Mouse (Mus musculus) limb, embryonic 10.5 days (tissue): ENCODE data around the gene Fam221b. TPM values are rescaled to one million over a fixed set of nuclear protein-coding genes. Genes with fewer than 3 reads are reported as not detected.

Source experiments
- DNase-seq: peaks from one replicate; pipeline ENCODE4 v3.0.0-alpha.2; 2017; ENCODE audit warnings: low spot score
- H3K27ac ChIP-seq: fragments of 300-500 bp; sonication (generic); 2 replicates; pipeline ENCODE4 v1.5.1; 2016; ENCODE audit warnings: mild to moderate bottlenecking
- H3K27me3 ChIP-seq: fragments of 300-500 bp; sonication (generic); 2 replicates; pipeline ENCODE4 v1.6.1; 2016; ENCODE audit warnings: low read depth, mild to moderate bottlenecking; ENCODE audit not compliant: poor library complexity, severe bottlenecking
- H3K36me3 ChIP-seq: fragments of 300-500 bp; sonication (generic); 2 replicates; pipeline ENCODE4 v1.6.1; 2016; ENCODE audit warnings: mild to moderate bottlenecking, moderate library complexity
- H3K4me1 ChIP-seq: fragments of 300-500 bp; sonication (generic); 2 replicates; pipeline ENCODE4 v1.6.1; 2016
- H3K4me3 ChIP-seq: fragments of 300-500 bp; sonication (generic); 2 replicates; pipeline ENCODE4 v1.5.1; 2016; ENCODE audit warnings: mild to moderate bottlenecking, moderate library complexity
- H3K9me3 ChIP-seq: fragments of 300-500 bp; sonication (generic); replicated peaks from 2 replicates; pipeline ENCODE4 v1.6.1; 2016; ENCODE audit warnings: mild to moderate bottlenecking
- WGBS: fragments of 180-500 bp; shearing (Covaris S2); methylation state at CpG from one replicate; pipeline ENCODE4 v1.1.7; 2016; 5-methylcytosine and 5-hydroxymethylcytosine counted together
- polyA plus RNA-seq: library from polyadenylated mRNA; unstranded; fragments of >200 nt; fragmentation: Nextera tagmentation; extraction: Ambion mirVana; gene quantifications from 2 replicates; pipeline ENCODE4 v1.2.1, GENCODE M21; 2016

The Fam221b gene
- polyA plus RNA-seq: 1.6 and 1.7 TPM in 2 replicates

DNA sequence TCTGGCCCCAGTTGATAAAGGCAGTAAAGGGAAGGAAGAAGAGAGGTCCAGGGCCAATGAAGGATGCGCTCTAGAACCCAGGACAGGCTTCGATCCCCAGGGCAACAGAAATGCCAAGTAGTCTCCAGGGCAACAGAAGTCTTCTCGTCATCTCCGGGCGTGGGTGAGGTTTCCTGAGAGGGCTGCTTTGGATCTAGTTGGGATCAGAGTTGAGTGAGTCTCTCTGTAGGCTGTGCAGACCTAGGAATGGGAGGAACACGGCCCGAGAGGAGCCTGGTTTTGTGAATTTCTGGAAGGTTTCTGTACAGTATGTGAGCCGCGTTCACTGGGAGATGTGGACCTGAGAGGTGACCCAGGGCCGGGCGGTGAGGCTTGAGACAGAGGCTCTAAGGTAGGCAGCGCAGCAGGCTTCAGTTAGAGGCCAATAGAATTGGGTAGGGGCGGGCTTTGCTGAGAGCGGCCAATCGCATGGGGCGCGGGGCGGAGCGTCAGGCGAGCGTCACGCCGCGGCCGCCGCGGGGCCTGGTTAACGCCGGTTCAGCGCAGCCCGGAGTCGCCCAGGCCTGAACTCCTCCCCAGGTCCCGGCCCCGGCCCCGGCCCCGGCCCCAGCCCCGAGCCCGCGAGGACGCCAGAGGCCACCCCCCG is at the start of gene Fam221b, which contains the start of gene Tmem8b:
TSS of gene Fam221b (minus strand) at position 364 of the 646 bp plus-strand sequence.
TSS of gene Tmem8b (plus strand) at position 190 of the 646 bp plus-strand sequence.
- peak within 1 kb of the TSS; percentile 88 for H3K4me3 ChIP-seq
- H3K27ac ChIP-seq: peak within 1 kb of the TSS; percentile 93
- peaks cover 18% of the 10 kb centered on the region for H3K4me1 ChIP-seq
- H3K36me3 ChIP-seq: no peaks in the 10 kb centered on the region
- H3K9me3 ChIP-seq: no peaks in the 10 kb centered on the region
- 4% methylated on average over 41 of the region's 41 CpGs for WGBS
- peak; percentile 91 for DNase-seq
- H3K27me3 ChIP-seq: peaks cover 57% of the 10 kb centered on the region

DNA sequence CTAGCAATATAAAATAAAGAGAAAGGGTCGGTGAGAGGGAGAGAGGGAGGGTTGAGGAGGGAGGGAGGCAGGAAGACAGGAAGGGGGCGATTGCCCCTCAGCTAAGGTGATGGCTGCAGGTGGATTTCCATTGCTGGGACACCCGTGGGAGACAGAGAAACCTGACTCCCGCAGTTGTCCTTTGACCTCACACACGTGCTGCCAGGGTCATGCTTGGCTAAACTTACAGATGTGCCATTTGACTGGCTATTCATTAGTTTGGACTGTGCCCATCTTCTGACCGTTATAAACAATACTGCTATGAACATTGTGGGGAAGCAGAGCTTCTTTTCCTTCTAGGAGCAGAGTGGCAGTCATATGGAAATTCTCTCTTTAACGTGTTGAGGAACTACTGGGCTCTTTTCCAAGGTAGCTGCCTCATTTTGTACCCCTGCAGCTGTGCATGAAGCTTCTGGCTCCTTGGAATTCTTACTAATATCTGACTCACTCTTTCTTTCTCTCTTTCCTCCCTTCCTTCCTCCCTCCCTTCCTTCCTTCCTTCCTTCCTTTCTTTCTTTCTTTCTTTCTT is 44.8 kb upstream of the Fam221b start:
- Histone ChIP-seq H3K4me1 (no peaks in the 10 kb centered on the region), H3K4me3 (no peak overlapping the region), H3K36me3 (no peaks in the 10 kb centered on the region), H3K27ac (no peak overlapping the region), H3K9me3 (no peaks in the 10 kb centered on the region), H3K27me3 (no peaks in the 10 kb centered on the region)
- no peak for DNase-seq
- WGBS: 40% methylated on average over 7 of the region's 7 CpGs

DNA sequence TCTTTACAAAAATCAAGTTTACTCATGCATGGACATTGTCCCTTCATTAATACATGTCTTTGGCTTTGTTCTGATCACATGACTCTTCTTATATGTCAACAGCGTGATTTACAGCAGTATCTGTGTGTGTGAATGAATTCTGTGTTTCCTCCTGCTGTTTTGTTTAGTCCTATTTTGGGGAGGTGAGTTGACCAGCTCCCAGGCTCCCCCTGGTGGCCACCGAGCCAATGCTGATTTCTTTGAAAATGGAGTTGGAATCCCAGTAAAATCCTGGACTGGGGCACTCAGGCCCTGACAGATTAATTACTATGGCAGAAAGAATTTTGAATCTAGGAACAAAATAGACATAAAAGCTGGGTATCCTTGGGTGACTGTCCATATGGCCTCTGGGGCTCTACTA is 42.9 kb upstream of the Fam221b start:
- 0% methylated on average over 2 of the region's 2 CpGs for WGBS
- peak; percentile 89 for DNase-seq
- H3K36me3 ChIP-seq: no peaks in the 10 kb centered on the region

DNA sequence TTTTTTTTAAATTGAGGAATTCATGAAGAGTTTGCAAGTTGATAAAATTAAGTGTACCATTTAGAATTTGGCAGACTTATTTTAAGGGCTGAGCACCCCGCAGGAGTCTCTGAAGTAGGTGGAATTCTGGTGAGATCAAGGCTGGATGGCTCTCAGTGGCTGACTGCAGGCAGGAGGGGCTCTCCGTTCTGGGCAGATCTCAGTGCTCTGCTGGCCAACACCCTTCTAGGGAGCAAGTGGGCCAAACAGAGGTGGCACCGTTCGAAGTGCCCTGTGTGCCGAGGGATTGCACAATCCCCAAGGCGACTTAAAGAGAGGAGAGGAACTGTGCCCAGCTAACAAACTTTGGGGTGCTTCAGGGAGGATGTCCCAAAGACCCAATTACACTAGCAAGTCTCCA is 40.9 kb upstream of the Fam221b start, which contains the start of gene Olfr71:
TSS of gene Olfr71 (minus strand) at position 387 of the 400 bp plus-strand sequence.
- Histone ChIP-seq H3K27me3 (no peaks in the 10 kb centered on the region), H3K36me3 (no peaks in the 10 kb centered on the region), H3K4me3 (no peak within 1 kb of the TSS), H3K4me1 (no peaks in the 10 kb centered on the region), H3K27ac (no peak within 1 kb of the TSS), H3K9me3 (no peaks in the 10 kb centered on the region)
- WGBS: 72% methylated on average over 6 of the region's 6 CpGs
- no peak for DNase-seq

More for the DNA sequence above, 42.9 kb upstream of the Fam221b start:
- no peaks in the 10 kb centered on the region for H3K27me3 ChIP-seq
- no peak overlapping the region for H3K27ac ChIP-seq
- H3K4me3 ChIP-seq: no peak overlapping the region
- H3K9me3 ChIP-seq: no peaks in the 10 kb centered on the region
- H3K4me1 ChIP-seq: no peaks in the 10 kb centered on the region

DNA sequence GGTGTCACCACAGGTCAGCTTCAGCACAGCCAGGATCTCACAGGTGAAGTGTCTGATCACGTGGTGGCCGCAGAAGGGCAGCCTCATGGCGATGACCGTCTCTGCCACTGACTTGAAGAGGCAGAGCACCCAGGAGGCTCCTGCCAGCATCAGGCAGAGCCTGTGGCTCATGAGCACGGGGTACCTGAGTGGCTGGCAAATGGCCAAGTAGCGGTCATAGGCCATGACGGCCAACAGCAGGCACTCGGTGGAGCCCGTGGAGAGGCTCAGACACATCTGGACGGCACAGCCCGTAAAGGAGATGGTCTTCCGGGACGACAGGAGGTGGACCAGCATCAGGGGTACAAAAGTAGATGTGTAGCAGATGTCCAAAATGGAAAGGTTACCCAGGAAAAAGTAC is 37.0 kb upstream of the Fam221b start:
- no peaks in the 10 kb centered on the region for H3K36me3 ChIP-seq
- no peak overlapping the region for H3K27ac ChIP-seq
- no peaks in the 10 kb centered on the region for H3K4me1 ChIP-seq
- H3K9me3 ChIP-seq: no peaks in the 10 kb centered on the region
- H3K4me3 ChIP-seq: no peak overlapping the region
- no peak for DNase-seq
- H3K27me3 ChIP-seq: no peaks in the 10 kb centered on the region
- WGBS: 93% methylated on average over 13 of the region's 13 CpGs

DNA sequence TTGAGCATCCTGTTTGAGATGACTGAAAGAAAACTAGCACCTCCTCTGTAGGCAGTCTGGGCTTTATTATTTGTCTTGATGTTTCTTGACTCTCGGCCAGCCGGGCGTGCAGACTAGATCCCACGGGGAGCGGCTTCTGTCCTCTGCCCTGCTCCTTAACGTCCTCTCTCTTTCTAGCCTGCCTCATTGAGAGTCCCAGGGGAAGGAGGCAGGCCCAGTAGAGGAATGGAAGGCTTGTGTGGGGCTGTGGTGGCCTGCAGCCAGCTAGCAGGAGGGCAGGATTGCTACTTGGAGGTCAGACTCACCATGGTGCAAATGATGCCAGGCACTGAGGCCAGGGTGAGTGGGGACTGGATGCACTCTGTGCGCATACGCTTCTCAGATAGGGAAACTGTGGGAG is 34.9 kb upstream of the Fam221b start:
- WGBS: 90% methylated on average over 8 of the region's 8 CpGs
- H3K4me3 ChIP-seq: no peak overlapping the region
- H3K9me3 ChIP-seq: no peaks in the 10 kb centered on the region
- no peaks in the 10 kb centered on the region for H3K27me3 ChIP-seq
- no peaks in the 10 kb centered on the region for H3K36me3 ChIP-seq
- H3K27ac ChIP-seq: no peak overlapping the region
- no peaks in the 10 kb centered on the region for H3K4me1 ChIP-seq
- DNase-seq: no peak

DNA sequence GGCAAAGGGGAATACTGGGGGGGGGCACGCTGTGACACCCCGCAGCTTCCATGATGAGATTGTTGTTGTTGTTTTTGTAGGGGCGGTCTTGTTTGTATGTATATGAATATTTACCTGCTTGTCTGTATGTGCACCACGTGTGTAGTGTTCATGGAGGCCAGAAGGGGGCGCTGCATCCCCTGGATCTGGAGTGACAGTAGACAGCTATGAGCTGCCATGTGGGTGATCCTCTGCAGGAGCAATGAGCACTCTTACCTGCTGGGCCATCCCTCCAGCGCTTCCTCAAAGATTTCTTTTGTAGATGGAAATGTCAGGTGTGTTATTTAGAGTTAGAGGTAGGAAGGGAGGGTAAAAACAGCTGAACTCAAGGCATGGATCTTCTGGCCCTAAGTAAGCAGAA is 34.5 kb upstream of the Fam221b start:
- DNase-seq: no peak
- WGBS: 78% methylated on average over 6 of the region's 6 CpGs
- H3K4me1 ChIP-seq: no peaks in the 10 kb centered on the region

DNA sequence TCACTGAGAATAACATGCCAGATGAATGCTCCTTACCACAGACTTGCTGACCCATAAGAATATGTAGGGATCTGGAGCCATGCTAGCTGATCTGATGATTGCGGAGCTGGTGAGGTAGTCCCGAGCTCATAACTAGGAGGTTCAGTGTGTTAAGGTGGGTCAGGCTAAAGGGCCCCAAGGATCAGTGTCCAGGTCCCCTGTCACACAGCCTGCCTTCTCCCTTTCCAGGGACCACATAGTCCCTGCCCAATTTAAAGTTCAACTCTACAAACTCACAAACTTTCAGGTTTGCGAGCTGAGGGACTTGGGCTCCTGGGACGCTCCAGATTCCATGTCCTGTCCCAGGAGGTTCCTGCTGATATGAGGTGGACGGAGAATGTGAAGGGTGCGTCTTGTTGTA is 31.8 kb upstream of the Fam221b start, which contains the start of gene Olfr70:
TSS of gene Olfr70 (minus strand) at position 101 of the 400 bp plus-strand sequence.
- Histone ChIP-seq H3K27me3 (no peaks in the 10 kb centered on the region), H3K9me3 (no peaks in the 10 kb centered on the region), H3K4me1 (no peaks in the 10 kb centered on the region), H3K27ac (no peak within 1 kb of the TSS), H3K4me3 (no peak within 1 kb of the TSS), H3K36me3 (no peaks in the 10 kb centered on the region)
- DNase-seq: no peak
- WGBS: 90% methylated on average over 6 of the region's 6 CpGs

More for the DNA sequence above, 34.5 kb upstream of the Fam221b start:
- no peaks in the 10 kb centered on the region for H3K9me3 ChIP-seq
- H3K27me3 ChIP-seq: no peaks in the 10 kb centered on the region
- no peaks in the 10 kb centered on the region for H3K36me3 ChIP-seq
- no peak overlapping the region for H3K27ac ChIP-seq
- H3K4me3 ChIP-seq: no peak overlapping the region

DNA sequence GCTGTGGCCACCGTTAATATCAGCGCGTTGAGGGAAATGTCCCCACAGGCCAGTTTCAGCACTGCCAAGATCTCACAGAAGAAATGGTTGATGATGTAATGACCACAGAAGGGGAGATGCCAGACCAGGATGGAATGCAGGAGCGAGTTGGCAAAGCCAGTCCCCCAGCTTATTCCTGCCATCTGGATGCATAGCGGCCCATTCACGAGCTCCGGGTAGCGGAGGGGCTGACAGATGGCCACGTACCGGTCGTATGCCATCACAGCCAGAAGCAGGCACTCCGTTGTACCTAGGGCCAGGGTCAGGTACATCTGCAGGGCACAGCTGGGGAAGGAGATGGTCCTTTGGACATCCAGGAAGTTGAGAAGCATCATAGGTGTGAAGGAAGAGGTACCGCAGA is 27.6 kb upstream of the Fam221b start:
- Histone ChIP-seq H3K4me1 (peaks cover 4% of the 10 kb centered on the region; the same call in 1 of the 2 replicates), H3K27ac (no peak overlapping the region), H3K27me3 (no peaks in the 10 kb centered on the region), H3K4me3 (no peak overlapping the region), H3K36me3 (no peaks in the 10 kb centered on the region), H3K9me3 (no peaks in the 10 kb centered on the region)
- WGBS: 92% methylated on average over 13 of the region's 13 CpGs
- no peak for DNase-seq

DNA sequence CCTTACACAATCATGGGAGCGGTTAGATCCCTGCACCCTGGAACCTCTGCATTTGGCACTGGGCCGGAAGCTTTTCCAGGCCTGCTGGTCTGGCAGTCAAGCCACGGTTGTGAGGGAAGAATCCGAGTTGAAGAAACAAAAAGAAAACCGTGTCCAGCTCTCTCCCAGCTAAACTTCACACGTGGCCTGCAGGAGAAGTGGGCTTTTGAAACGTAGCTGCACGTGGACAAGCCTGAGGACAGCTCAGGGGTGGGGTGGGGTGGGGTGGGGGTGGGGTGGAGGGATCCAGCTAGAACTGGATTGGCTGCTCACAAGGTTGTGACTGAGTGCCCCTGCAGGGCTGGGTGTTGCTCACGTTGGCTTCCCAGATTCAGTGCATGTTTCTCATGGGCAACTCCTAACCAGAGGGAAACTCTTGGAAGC is 26.3 kb upstream of the Fam221b start:
- no peak overlapping the region for H3K27ac ChIP-seq
- no peak for DNase-seq
- no peaks in the 10 kb centered on the region for H3K36me3 ChIP-seq
- no peak overlapping the region for H3K4me3 ChIP-seq
- peaks cover 4% of the 10 kb centered on the region; the same call in 1 of the 2 replicates for H3K4me1 ChIP-seq
- H3K9me3 ChIP-seq: no peaks in the 10 kb centered on the region
- WGBS: 42% methylated on average over 9 of the region's 9 CpGs
- no peaks in the 10 kb centered on the region for H3K27me3 ChIP-seq

DNA sequence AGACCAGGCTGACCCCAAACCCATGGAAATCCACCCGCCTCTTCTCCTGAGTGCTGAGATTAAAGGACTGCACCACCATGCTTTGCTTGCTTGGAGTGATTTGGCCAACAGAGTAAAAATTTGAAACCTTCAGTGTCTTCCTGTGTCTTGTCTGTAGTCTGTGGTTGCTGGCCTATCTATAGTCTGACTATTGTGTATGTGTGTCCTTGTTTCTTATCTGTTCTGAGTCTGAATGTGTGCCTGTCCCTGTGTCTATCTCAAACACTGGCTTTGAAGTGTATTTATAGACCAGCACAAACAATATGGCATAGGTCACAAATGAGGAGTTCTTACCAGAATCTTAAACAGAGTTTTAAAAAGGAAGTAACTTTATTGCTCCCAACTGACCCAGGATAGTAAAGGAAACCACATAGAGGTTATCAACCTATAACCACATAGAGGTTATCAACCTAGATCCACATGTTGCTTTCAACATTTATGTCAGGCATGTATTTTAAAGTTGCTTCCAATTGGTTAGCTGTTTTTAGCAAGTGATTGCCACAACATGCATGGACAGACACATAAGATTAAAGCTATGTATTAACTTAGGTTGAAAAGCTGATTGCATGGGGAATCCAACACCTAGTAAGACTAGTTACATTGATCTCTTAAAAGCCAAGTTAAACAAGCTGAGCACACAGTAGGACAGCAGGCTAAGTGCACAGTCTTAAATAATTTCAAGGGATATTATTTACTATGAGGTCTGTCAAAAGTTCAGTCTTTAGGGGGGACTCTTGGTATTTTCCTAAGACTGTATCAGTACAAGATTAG is 25.7 kb upstream of the Fam221b start:
- Histone ChIP-seq H3K27me3 (no peaks in the 10 kb centered on the region), H3K4me1 (peaks cover 4% of the 10 kb centered on the region; the same call in 1 of the 2 replicates), H3K4me3 (no peak overlapping the region), H3K9me3 (no peaks in the 10 kb centered on the region), H3K27ac (no peak overlapping the region), H3K36me3 (no peaks in the 10 kb centered on the region)
- DNase-seq: no peak
- 83% methylated on average over 1 of the region's 1 CpGs for WGBS

DNA sequence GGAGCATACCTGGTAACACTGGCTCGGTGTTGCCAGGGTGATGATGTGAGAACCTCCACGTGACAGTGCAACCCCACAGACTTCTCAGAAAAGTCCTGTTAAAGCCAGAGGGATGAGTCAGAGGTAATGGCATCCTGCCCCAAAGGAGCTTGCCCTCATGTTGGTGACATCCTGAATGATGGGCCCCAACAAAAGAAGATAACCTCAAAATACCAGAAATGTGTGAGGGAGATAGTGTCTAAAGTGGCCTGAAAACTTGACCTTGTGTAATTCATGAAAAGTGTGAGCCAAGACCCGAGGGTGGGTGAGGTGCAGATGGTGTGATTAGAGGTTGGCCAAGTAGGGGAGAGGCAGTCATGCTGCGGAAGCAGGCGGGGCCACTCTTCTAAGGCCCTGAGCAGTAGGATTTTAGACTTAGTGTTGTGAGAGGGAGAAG is 24.9 kb upstream of the Fam221b start:
- 73% methylated on average over 5 of the region's 5 CpGs for WGBS

More for the DNA sequence above, 24.9 kb upstream of the Fam221b start:
- no peak for DNase-seq
- Histone ChIP-seq H3K4me1 (peaks cover 4% of the 10 kb centered on the region; the same call in 1 of the 2 replicates), H3K27me3 (no peaks in the 10 kb centered on the region), H3K9me3 (no peaks in the 10 kb centered on the region), H3K4me3 (no peak overlapping the region), H3K27ac (no peak overlapping the region), H3K36me3 (no peaks in the 10 kb centered on the region)
